Mouse (Mus musculus) testis, adult 2 months (tissue): Measurements from ENCODE around the gene Sema3g. TPM values are rescaled to one million over a fixed set of nuclear protein-coding genes. Genes with fewer than 3 reads are reported as not detected.

Experiments used
- H3K27ac ChIP-seq: fragments of 200-500 bp; 2 replicates; pipeline ENCODE4 v1.5.1; 2012; ENCODE audit warnings: low read depth, low read length; ENCODE audit not compliant: control insufficient read depth, insufficient read depth
- H3K27me3 ChIP-seq: fragments of 200-500 bp; 2 replicates; pipeline ENCODE4 v1.6.1; 2012; ENCODE audit warnings: mild to moderate bottlenecking, low read length, moderate library complexity; ENCODE audit not compliant: control insufficient read depth, insufficient read depth
- H3K36me3 ChIP-seq: fragments of 200-500 bp; 2 replicates; pipeline ENCODE4 v1.6.1; 2012; ENCODE audit warnings: mild to moderate bottlenecking, low read length; ENCODE audit not compliant: control insufficient read depth, insufficient read depth
- H3K4me1 ChIP-seq: fragments of 200-500 bp; 2 replicates; pipeline ENCODE4 v1.6.1; 2012; ENCODE audit warnings: low read length; ENCODE audit not compliant: control insufficient read depth, insufficient read depth
- H3K4me3 ChIP-seq: fragments of 200-500 bp; 2 replicates; pipeline ENCODE4 v1.5.1; 2012; ENCODE audit warnings: low read depth, mild to moderate bottlenecking, low read length, moderate library complexity, mixed read lengths; ENCODE audit not compliant: control insufficient read depth
- CTCF ChIP-seq: fragments of 200-500 bp; IDR thresholded peaks from 2 replicates; pipeline ENCODE4 v1.5.1; 2012; ENCODE audit warnings: low read depth, mild to moderate bottlenecking, inconsistent platforms, low read length, moderate library complexity; ENCODE audit not compliant: control insufficient read depth, insufficient read depth, insufficient replicate concordance
- POLR2A ChIP-seq: fragments of 200-500 bp; IDR thresholded peaks from 2 replicates; pipeline ENCODE4 v1.6.1; 2012; ENCODE audit warnings: low read depth, mild to moderate bottlenecking, inconsistent platforms, low read length, moderate library complexity; ENCODE audit not compliant: control insufficient read depth
- polyA plus RNA-seq: library from polyadenylated mRNA; depleted of rRNA; stranded (reverse); fragments of >200 nt; gene quantifications from 2 replicates; pipeline ENCODE4 v1.2.3, GENCODE M21; 2012

Gene Sema3g
- polyA plus RNA-seq, 1 experiment: 0.79 TPM

- no peak for TF ChIP-seq POLR2A
- no peak for TF ChIP-seq CTCF
- Histone ChIP-seq H3K27me3 (no peaks in the 10 kb centered on the region), H3K36me3 (no peaks in the 10 kb centered on the region), H3K4me1 (peaks cover 13% of the 10 kb centered on the region), H3K27ac (0 out of 2 replicates have a peak overlapping the region, but pooled peaks have one; percentile 8), H3K4me3 (peak overlapping the region; percentile 19)
These were observed 12.5 kb upstream of the Sema3g start for GRCm38 (mm10) chr14:31205244-31205561.

DNA sequence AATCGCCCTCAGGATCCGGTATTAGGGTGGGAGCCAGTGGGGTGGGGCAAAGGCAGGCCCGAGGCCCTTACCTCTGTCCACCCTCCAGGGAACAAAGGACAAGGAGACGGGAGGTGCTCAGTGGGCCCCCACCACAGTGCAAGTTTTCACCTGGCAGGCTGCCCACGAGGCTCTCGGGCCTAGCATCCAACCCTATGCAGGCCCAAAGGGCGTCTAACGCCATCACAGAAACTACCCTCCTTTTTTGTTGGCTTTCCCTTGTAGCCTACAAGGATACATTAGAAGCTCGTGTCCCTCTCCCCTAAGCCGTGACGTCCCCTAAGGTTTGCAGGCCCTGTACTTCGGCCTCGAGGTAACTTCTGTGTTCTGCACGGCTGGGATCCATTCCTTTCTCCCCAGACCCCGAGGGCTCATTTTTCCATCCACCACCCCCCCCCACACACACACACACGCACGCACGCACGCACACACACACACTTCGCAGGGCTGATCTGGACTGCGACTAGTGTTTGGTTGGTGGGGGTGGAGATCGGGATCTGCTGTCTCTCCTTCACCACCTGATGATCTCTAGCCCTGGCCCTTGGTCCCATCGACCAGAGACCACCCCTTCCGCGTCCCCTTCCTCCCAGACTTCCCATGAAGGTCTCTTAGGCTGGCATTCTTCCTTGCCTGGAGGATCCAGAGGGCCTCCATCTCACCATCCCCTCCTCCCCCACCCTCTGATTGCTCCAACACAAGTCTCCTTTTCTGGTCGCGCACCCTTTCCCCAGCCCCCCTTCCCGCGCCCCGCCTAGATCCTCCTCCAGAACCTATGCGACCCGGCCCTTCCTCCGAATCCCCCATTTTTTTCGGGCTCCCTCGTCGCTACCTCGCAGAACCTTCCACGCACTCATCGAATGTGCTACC lies 11.8 kb upstream of the Sema3g start:
- Histone ChIP-seq H3K27ac (peak overlapping the region; percentile 69), H3K4me3 (peak overlapping the region; percentile 92), H3K27me3 (no peaks in the 10 kb centered on the region), H3K4me1 (peaks cover 13% of the 10 kb centered on the region), H3K36me3 (no peaks in the 10 kb centered on the region)
- TF ChIP-seq CTCF (no peak), POLR2A (no peak)

GRCm38 (mm10) chr14:31206472-31206981 lies 11.1 kb upstream of the Sema3g start:
- Histone ChIP-seq H3K27ac (peak overlapping the region; percentile 69), H3K4me1 (peaks cover 13% of the 10 kb centered on the region), H3K36me3 (no peaks in the 10 kb centered on the region), H3K27me3 (no peaks in the 10 kb centered on the region), H3K4me3 (peak overlapping the region; percentile 92)
- TF ChIP-seq CTCF (no peak), POLR2A (peak; percentile 72)

GRCm38 (mm10) chr14:31207070-31207830 lies 10.4 kb upstream of the Sema3g start:
- Histone ChIP-seq H3K27ac (peak overlapping the region; percentile 62), H3K27me3 (no peaks in the 10 kb centered on the region), H3K4me3 (peak overlapping the region; percentile 89), H3K36me3 (no peaks in the 10 kb centered on the region), H3K4me1 (peaks cover 13% of the 10 kb centered on the region)
- TF ChIP-seq POLR2A: no peak
- TF ChIP-seq CTCF: no peak

GRCm38 (mm10) chr14:31208084-31208483 lies 9.6 kb upstream of the Sema3g start, which contains the start of gene Tnnc1:
Gene Tnnc1 (plus strand): TSS chr14:31208312.
- peaks cover 13% of the 10 kb centered on the region for H3K4me1 ChIP-seq
- peak within 1 kb of the TSS; percentile 89; the same call in 1 of the 2 replicates for H3K4me3 ChIP-seq
- TF ChIP-seq CTCF (no peak), POLR2A (no peak)
- no peak within 1 kb of the TSS for H3K27ac ChIP-seq
- H3K27me3 ChIP-seq: no peaks in the 10 kb centered on the region
- H3K36me3 ChIP-seq: no peaks in the 10 kb centered on the region

- no peak overlapping the region for H3K4me3 ChIP-seq
- no peak for TF ChIP-seq CTCF
- no peak for TF ChIP-seq POLR2A
These were observed 8.5 kb upstream of the Sema3g start for GRCm38 (mm10) chr14:31209133-31209557.

GRCm38 (mm10) chr14:31211854-31212253 lies 5.8 kb upstream of the Sema3g start:
- no peaks in the 10 kb centered on the region for H3K27me3 ChIP-seq
- peaks cover 5% of the 10 kb centered on the region for H3K4me1 ChIP-seq
- no peak overlapping the region for H3K4me3 ChIP-seq
- TF ChIP-seq POLR2A (no peak), CTCF (no peak)
- no peaks in the 10 kb centered on the region for H3K36me3 ChIP-seq
- H3K27ac ChIP-seq: no peak overlapping the region

More at GRCm38 (mm10) chr14:31209133-31209557, 8.5 kb upstream of the Sema3g start:
- Histone ChIP-seq H3K4me1 (peaks cover 13% of the 10 kb centered on the region), H3K36me3 (no peaks in the 10 kb centered on the region), H3K27ac (no peak overlapping the region), H3K27me3 (no peaks in the 10 kb centered on the region)
